Mouse (Mus musculus): Measurements from ENCODE around the gene Hspb9.

Gene Hspb9

DNA sequence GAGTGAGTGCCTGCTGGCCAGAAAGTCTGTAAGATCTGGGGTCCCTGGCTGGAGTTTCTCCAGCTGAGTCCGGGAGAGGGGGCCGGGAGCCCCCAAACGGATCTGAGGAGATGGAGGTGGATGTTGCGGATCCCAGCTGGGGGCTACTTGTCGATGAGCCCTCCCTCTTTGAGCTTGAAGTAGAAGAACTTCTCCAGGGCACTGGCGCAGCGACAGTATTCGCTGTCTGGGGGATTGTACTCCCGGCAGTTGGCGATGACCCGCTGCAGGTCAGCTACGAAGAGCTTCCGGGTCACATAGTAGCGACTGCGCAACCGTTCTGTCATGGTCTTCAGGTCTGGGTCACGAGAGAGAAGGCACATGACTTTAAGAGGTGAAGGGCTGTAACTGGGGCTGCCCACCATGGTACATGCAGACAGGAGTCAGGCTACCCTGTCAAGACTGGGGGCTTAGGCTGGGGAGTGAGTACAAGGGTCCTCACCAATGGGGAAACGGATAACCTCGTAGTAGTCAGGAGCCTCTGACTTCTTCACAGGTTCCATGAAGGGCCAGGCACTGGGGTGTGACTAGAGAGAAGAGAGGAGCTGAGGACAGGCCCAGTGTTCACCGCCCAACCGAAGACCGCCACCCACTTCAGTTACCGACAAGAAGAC lies 8.4 kb upstream of the Hspb9 start:
- no peak for DNase-seq (ENCODE audit: low read depth, low spot score)

DNA sequence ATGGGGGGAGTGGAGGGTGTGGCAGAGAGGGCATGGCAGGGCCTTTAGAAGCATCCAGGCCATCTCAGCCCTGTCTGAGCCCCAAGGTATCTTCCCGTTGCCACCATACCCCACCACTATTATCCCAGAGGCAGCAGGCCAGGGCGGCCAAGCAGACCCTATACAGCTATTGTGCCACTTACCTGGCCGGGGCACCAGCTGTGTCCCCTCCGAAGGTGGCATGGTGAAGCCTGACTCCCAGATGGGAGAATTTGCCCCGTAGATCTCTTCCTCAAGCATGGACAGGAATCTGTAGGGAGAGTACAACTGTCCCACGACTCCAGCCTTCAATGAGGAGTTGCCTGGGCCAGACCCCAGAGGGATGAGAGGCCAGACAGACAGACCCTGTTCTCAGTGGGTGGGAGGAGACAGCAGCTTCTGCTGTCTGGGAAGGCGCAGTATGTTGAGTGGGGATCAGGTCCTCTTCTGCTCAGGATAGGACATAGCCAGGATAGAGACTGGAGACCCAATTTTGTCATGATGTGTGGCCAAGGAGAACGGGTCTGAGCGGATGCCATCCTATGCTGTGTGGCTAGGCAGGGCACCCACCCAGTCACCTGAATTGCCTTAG lies 4.3 kb upstream of the Hspb9 start:
- no peak for DNase-seq (ENCODE audit: low read depth, low spot score)

DNA sequence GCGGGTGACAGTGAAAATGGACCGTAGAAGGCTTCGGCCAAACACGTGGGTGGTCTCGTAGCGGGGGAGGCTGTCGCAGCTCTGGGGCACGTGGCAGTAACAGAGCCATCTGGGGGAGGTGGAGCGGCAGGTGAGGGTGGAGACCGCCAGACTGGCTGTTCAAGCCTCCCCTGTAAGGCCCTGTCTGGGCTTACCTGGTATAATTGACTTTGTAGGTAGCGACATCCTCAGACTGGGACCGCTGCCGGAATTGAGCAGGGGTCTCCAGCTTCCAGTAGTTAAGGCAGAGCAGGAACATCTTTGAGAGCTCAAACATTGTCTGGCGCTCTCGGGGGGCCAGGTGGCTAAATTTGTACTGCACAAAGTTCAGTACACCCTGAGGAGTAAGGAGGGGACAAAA lies 3.1 kb upstream of the Hspb9 start:
- DNase-seq (ENCODE audit: low read depth, low spot score): no peak

DNA sequence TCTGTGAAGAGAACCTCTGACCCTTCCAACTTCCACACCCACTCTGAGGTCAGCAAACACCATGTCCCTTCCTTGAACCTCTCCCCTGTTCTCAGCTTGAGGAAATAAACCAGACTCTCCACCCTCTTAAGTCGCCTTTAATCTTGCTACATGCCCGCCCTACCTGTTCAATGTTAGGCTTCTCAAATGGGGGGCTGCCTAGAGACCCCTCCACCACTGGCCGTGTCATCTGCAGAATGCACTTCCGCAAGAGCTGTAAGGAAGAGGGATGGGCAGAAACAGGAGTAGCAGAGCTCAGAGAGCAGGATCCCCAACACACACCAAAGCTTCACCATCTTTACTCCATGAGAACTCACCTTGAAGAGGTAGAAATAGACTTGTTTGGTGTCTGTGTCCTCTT lies 2.7 kb upstream of the Hspb9 start:
- DNase-seq (ENCODE audit: low read depth, low spot score): no peak

DNA sequence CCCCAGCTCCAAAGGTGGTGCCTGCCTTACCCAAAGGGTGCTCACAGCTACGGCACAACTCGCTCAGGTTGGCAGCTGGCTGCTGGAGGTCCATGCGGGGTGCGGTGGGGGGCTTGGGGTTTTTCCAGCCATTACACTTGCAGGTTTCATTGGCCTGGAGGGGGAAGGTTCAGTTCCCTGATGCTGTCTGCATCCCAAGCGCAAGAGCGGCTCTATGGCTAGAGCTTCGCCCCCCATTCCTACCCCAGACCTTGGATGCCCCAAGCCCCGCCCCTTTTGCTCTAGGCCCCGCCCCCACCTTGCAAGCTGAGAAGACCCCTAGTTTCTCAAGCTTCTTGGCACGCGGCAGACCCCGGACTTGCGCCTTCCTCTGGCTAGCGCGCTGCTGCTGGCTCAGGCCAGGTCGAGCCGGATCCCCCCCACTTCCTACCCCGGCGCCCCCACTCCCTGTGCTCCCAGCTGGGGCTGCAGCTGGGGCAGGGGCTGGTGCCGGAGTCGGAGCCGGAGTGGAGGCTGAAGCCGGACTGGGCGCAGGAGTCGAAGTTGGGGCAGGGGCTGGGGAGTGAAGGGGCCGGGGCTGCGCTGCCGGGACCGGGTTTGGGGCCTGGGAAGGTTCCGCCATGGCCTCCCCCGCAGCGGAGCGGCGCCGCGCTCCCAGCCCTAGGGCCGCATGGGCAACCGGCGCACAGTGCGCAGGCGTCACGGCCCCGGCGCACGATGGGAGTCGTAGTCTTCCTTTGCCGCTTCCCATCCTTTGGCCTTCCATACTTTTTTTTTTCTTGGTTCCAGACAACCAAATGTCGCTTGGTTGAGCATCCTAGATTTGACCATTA lies 1.7 kb upstream of the Hspb9 start, which contains the start of gene Kat2a:
Gene Kat2a, minus strand, starts transcription at position 683 of the 833 bp plus-strand sequence.
- peak; percentile 87 for DNase-seq (ENCODE audit: low read depth, low spot score)

DNA sequence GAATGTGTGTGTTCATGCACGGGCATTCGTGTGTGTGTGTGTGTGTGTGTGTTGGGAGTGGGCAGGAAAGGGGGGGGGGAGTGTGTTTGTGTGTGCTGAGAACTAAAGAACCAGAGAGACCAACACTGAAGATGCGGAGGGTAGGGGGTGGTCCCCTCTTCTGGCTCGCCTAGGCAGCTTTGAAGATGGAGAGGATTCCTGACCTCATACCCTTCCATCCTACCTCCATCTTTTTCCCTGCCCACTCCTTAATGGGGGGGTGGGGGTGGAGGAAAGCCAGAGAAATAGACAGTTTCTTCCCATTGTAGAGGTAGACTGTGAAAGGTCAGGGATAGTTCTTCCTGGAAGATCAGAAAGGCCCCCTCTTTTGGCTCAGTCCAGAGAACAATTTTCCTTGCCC lies 476 bp upstream of the Hspb9 start:
- DNase-seq (ENCODE audit: low read depth, low spot score): no peak

DNA sequence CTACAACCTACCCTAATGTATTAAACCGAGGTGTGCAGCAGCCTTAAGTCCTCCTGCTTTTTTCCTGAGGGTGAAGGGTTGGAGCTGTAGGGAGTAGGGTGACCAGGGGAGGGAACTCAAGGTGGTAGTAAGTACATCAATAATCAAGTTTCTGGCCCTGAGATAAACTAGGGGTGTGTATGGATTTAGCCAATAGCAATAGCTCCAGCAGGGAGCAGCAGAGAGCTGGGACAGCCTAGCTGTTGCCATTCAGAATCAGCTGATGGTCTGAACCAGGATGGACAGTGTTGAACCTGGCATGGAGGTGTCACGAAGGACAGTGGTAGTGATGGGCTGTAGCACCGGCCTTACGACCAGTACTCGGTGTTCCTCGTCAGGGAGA lies 875 bp downstream of the Hspb9 start:
- DNase-seq (ENCODE audit: low read depth, low spot score): peak; percentile 77

DNA sequence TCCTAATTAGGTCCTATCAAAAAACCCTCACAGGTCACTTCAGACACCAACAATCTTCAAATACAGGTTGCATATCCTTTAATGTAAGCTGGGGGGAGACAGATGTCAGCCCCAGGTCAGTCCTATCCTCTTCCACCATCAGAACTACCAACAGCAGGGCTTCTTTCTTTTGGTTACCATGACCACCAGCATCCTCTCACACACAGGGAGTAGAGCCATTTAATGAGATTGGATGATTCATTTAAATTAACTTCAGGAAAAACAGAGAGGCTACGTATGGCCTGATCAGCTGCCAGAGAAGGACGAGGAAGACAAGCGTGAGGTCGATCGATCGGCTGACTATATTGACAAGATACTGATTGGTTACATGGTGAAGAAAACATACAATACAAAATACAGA lies 1.3 kb downstream of the Hspb9 start:
- no peak for DNase-seq (ENCODE audit: low read depth, low spot score)

DNA sequence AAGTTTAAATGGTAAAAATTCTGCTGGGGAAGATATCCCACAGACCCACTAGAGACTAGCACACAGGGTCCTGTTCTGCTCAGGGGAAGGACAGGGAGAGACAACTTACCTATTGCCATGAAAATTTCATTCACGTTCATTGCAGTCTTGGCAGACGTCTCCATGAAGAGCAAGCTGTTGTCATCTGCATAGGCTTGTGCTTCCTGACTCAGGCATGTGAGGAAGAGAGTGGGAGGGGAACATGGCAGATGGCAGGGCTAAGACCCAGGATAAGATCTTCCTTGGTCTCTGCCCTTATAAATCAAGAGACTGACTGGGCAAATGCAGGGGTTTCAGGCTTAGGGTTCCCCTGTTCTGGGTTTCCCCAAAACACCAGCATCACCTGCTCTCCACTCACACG lies 3.0 kb downstream of the Hspb9 start:
- no peak for DNase-seq (ENCODE audit: low read depth, low spot score)

DNA sequence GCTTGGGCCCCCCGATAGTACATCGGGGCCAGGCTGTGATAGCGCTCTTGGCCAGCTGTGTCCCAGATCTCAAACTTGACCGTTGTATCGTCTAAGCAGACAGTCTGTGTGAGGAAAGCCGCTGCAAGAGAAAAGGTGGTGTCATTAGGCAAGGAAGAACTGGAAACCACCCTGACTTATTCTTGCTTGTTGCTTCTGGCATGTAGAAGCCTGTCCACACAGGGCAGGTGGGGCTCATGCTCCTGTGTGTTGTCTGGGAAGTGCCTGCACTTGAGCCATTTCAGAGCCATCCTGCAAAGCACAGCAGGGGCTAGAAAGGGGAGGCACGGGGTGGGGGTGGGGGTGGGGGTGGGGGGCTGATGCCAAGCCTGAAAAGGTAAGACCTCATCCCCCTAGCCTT lies 4.8 kb downstream of the Hspb9 start:
- no peak for DNase-seq (ENCODE audit: low read depth, low spot score)

DNA sequence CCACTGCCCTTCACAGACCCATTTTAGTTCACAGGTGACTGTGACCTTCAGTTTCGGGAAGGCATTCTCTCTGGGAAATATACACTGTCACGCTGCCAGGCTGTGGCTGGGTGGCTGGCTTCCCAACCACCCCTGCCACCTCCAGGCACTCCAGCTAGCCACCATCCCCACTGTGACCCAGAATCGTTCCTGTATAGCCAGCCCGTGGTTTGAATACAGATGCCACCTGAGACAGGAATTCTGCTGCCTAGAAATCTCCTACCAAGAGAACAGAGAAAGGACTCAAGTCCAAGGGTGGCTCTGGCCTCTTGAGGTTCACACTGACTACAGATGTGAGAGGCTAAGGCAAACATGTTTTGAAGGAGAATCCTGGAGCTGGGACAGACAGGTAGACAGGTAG lies 5.2 kb downstream of the Hspb9 start:
- DNase-seq (ENCODE audit: low read depth, low spot score): no peak

DNA sequence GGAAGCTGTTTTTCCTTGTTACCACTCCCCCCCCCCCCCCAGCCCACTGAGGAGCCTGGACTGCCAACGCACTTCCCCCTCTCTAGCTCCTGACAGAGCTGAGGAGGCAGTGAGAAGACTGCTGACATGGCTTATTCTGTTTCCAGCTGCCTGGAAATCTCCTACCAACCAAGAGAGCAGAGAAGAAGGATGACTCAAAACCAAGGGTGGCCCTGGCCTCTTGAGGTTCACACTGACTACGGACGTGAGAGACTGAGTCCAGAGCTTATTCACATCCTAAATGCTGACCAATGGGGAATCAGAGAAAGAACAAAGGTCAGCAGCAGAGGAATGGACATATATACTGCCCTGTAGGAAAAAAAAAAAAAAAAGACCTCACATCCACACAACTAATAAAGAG lies 5.7 kb downstream of the Hspb9 start:
- DNase-seq (ENCODE audit: low read depth, low spot score): no peak

DNA sequence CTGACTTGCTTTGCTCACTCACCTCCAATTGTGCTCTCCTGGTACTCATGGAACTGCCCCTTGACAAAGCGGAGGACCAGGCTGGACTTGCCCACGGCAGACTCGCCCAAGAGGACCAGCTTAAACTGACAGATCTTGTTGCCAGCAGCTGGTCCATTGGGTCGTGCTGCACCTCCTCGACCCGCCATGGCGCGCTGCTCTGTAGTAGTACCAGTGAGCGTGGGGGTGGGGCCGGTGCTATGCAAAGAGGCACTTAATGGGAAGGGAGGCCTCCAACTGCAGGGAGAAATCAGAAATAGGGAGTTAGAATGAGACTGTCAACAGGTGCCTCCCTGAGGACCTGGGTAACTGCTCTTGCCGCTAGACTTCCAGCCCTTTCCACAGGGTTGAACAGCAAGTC lies 6.2 kb downstream of the Hspb9 start:
- DNase-seq (ENCODE audit: low read depth, low spot score): peak; percentile 58

DNA sequence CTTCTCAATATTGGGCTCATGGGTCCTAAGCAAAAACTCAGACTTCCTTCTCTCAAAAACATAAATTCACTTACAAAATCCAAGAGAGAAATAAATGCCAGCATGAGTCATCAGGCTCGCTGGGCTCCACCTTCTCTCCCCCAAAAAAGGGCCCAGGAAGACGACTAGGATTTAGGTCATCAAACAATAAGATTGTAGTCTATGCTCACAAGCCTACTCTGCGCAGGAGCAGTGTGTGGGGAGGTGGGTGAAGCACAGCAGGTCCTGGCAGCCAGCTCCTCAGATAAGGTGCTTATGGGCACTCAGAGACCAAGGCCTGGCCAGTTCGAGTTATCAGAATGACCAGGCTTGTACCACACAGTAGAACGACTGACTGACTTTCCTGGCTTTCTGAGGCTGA lies 6.7 kb downstream of the Hspb9 start:
- no peak for DNase-seq (ENCODE audit: low read depth, low spot score)

DNA sequence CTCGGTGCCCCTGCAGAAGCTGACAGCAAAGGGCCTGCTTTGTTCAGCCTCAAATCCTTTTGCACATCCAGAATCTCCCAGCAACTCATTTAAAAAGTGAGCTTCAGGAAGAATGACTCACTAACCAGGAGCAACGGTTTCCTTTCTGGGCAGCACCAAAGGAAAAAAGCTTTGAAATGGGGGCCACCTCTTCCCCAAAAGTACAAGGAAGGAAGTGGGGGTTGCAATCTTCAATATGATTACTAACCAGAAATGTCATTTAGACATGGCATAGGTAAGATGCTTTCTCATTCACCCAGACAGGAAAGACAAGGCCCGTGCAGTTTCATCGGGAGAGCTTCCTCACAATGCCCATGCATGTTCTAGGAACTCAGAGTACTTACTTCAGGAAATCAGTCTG lies 7.6 kb downstream of the Hspb9 start:
- DNase-seq (ENCODE audit: low read depth, low spot score): no peak

DNA sequence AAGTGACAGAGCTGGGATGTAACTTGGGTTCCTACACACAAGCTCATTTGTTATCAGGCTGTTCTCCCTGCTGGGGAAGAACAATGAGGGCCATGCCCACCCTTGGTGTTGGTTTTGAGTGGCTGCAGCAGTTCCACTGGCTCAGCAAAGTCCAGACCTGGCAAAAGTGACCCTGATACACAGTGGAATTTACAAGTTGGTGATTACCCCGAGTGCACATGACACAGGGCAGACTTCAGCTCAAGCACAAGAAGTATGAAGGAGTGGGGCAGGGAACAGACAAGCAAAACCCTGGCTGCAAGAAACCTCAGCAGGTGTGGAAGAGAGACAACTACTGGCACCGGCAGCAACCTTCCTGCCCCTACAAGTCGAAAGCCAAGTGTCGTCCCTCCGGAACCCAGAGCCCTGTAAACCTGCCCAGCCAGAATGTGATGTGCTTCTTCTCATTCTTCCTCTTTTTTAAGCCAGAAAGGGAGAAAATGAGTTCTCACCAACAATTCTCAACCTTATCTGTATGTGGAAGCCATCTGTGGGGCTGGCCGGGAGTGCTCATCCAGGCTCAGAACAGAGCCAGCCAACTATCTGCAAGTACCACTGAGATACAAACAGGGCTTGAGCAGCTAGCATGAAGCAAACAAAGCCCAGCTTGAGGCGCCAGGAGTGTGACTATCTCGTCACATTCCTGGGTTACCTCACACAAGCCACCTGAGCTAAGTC lies 8.3 kb downstream of the Hspb9 start:
- DNase-seq (ENCODE audit: low read depth, low spot score): peak; percentile 47

DNA sequence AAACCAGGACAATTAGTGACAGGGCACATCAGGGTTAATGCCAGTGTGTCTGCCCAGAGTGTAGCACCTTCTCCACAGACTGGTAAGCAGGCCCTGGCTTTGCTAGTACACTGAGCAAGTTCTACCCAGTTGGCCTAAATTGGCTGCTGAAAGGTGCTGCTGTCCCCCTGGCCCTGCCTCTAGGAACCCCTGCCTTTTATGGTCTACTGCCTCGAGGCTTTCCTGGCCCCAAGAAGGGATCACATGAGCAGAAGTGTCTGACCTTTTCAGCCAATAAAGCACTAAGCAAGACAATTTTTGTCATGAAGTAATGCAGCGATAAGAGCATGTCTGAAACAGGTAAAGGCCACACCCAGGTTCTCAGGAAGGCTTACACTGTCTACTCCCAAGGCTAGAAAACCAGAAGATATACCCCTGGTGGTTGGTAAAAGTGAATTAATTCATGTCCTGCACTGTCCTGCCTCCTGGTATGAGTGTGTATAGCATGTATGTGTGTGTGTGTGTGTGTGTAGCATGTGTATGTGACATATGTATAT lies 8.9 kb downstream of the Hspb9 start:
- no peak for DNase-seq (ENCODE audit: low read depth, low spot score)

DNA sequence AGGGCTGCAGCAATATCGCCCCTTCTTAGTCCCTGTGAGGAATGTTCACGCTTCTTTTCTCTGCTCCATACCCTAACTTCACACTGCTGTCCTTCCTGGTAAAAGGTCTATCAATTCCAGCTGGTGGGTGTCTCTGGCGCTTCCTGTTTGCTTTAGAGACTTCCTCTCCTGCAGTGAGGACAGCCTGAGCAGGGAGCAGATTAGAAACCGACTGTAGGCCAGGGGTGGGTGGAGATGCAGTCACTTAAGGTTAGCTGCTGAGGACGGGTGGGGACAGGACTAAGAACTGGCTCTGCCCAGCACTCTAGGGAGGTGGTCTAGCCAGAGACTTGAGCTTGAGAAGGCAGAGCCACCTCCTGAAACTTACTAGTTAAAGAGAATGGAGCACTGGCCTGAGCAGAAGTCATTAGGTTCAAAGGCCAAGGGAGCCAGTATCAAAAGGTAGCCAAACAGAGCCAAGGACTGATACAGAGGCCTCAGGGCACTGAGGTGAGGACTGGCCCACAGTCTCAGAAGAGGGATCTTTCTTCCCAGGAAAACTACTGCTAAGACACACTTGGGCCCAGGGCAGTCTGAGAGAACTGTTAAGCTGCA lies 11.4 kb downstream of the Hspb9 start:
- peak; percentile 52 for DNase-seq (ENCODE audit: low read depth, low spot score)

DNA sequence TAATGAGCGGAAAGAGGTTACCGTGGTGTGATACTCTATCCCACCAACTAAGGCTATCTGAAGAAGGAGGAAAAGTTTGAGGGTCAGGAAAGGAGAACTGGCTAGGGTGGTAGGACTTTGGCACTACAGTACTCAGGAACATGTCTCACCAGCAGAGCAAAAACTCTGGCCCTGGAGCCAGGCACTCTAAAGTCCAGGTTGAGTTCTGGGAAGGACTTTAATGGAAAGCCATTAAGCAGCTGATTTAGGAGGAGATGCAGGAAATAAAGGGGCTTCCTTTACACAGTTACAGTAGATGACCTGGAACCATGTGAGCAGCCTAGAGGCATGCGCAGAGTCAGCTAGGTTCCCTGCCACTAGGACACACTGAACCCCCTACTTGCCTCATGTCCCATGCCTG lies 13.6 kb downstream of the Hspb9 start:
- no peak for DNase-seq (ENCODE audit: low read depth, low spot score)

DNA sequence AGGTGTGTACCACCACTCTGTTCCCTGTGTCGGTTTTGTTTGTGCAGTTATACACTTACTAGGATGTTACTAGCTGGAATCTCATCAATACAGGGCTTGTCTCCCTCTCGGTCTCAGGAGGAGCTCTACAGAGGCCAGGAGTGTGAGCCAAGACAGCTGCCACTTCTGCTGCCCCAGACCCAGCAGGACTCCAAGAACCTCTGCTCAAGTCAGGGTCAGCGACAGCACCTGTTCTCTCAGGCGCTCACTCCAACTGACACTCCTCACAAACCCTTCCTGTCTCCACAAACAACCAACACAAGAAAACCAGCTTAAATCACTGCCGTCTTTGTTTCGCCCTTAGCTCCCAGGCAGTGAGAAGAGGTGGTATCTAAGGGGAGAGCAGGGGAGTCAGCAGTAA lies 15.0 kb downstream of the Hspb9 start:
- no peak for DNase-seq (ENCODE audit: low read depth, low spot score)

DNA sequence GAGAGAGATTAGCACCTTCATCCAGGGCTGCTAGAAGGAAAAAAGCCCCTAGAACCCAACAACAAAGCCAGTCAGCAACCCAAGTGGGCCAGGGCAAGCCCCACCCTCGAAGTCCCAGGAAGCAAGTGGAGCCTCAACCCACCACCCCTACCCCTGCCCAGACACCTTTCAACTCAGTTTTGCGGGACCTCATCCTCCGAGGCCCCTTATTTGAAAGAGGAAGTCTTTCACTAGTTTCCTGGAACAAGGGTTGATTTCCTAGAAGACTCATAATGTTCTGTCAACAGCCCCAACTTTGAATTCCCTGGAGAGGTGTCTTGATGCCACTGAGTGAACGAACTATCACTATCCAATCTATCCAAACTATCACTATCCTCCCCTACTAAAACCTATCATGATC lies 16.3 kb downstream of the Hspb9 start:
- DNase-seq (ENCODE audit: low read depth, low spot score): no peak
